Mouse (Mus musculus): ENCODE results near the gene Dock10.

DNA sequence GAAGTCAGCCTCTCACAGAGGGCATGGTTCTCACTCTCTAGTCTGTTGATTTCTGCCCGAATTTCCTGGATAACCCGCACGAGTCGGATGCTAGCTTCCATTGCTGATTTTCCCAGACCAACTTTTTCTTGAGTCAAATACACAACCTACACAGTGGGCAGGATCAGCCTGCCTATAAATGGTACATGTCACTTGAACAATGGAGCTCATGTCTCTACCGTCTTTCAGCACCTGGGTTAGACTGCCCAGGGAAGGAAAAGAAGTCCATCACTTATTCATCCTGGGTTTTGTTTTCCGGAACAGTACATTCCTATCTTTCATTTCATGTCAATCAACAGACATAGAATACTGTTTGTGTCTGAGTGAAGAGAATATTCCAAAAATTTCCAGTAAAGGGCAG lies 297.0 kb downstream of the Dock10 start, which contains the start of gene Gm45261:
- no peak for TF ChIP-seq CTCF (IDR thresholded peaks at IDR 0.05; ENCODE audit: control insufficient read depth, insufficient read depth, low read length)
- no peak for TF ChIP-seq POLR2A (IDR thresholded peaks at IDR 0.05; ENCODE audit: borderline replicate concordance, control insufficient read depth, low read depth, low read length)
